Mouse (Mus musculus) splenic B cell, adult 2 months (primary cell): ENCODE measurements around the gene Hist2h2be.
"Not testable (repeated sequence)": the region's sequence is repeated elsewhere in the genome, so short reads cannot be mapped to it uniquely, and the experiment has no call there.

Experiments used
- DNase-seq: peaks from one replicate; pipeline ENCODE4 v3.0.0-alpha.2; 2011; ENCODE audit warnings: low read depth, low spot score
- H3K27me3 ChIP-seq: 2 replicates; pipeline ENCODE4 v1.6.1; 2012; ENCODE audit warnings: mild to moderate bottlenecking, low read length, moderate library complexity, mixed read lengths; ENCODE audit not compliant: control insufficient read depth, poor library complexity, insufficient read depth, severe bottlenecking
- H3K36me3 ChIP-seq: 2 replicates; pipeline ENCODE4 v1.6.1; 2012; ENCODE audit warnings: mild to moderate bottlenecking, low read length, moderate library complexity, mixed read lengths; ENCODE audit not compliant: control insufficient read depth, poor library complexity, insufficient read depth, severe bottlenecking

Hist2h2be gene

DNA sequence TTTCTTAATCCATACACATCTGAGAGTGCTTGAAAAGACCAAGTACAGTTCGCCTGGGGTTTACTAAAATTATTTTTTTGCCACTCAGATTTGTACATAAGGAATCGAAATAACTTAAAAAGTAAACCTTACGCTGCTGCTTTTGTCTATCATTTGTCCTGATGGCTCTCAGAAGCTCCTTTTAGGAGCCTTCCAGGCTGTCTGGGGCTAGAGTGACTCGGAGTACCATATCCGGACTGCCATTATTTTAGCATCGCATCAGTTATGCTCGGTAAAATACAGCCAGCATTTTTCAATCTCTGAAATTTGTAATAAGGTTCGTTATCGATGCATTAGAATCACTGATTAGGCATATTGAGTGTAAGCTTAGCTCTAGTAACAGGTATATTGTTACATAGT is 19.9 kb downstream of the Hist2h2be start:
- Histone ChIP-seq H3K27me3 (no peaks in the 10 kb centered on the region), H3K36me3 (no peaks in the 10 kb centered on the region; the same call in 1 of the 2 replicates)
- DNase-seq: no peak

DNA sequence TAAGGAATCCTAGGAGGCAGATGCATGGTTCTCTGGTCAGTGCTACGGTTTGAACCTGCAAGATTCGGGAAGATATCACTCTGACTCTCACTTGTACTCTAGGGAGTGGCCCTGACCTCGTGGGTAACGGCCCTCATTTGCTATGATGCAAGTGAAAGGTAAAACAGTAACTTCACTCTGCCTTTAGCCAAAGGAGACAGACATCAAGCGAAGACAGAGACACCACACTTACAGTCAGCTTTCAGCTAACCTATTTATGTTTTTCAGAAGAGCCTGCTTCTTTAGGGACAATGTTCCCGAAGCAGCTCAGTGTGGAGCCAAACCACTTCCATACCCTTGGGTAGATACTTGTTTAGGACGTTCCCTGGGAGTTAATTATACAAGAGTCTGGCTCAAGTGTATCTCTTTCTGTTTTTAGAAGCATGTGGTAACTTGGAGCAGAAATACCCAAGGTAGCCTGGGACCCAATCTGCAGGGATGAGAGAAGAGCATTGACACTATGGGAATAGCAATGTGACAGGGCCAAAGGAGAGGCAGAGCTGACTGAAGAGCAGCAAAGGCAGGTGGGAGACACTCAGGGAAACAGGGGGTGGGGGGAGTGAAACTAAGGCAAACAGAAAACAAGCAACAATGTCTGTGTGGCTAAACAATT is 23.1 kb downstream of the Hist2h2be start:
- no peak for DNase-seq
- H3K36me3 ChIP-seq: no peaks in the 10 kb centered on the region; the same call in 1 of the 2 replicates
- H3K27me3 ChIP-seq: no peaks in the 10 kb centered on the region

DNA sequence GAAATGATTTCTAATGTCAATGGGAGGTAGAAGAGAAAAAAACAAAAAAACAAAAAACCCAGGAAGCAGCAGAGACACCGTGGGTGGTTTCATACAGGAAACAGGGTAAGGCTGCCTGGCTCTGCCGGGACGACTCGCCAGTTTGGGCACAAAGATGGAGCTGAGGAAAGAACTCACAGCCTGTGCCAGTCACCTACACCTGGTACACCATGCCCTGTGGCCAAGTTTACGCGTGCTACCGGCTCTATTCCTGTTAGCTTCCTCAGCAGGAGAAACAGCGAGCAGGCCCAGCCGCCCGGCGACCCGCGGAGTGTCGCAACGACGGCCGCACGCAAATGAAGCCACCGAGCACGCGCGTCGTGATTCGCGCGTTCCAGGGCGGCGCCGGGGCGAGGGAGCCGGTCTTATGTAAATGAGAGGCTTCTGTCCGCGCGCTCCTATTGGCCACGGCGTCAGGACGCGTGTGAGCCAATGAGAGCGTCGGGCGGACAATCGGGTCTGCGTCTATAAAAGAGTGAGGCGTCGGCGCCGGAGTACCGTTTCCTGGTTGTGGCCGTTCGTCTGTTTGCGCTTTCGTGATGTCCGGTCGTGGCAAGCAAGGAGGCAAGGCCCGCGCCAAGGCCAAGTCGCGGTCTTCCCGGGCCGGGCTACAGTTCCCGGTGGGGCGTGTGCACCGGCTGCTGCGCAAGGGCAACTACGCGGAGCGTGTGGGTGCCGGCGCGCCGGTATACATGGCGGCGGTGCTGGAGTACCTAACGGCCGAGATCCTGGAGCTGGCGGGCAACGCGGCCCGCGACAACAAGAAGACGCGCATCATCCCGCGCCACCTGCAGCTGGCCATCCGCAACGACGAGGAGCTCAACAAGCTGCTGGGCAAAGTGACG is 24.3 kb downstream of the Hist2h2be start, which contains the start of gene Hist2h2aa1:
TSS of gene Hist2h2aa1 (plus strand) at position 495 of the 884 bp plus-strand sequence.
- H3K27me3 ChIP-seq, H3K36me3 ChIP-seq: not testable (repeated sequence)
- peak; percentile 86 for DNase-seq

DNA sequence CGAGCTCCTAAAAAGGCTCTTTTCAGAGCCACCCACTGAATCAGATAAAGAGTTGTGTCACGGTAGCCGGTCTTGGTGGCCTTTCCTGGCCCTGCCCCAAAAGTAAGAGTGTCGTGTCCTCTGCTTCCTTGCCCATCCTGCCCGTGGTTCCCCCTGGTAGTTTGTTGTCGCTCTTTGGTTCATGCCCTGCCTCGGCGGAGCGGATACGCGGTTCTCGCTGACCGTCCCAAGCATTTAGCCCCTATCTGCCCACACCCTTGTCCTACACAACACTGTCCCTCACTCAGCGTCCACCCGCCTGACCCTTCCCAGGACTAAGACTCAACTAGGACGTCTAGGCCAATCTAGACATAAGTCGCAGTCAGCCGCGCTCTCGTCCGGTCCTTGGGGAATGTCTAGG is 25.1 kb downstream of the Hist2h2be start:
- not testable (repeated sequence) for H3K36me3 ChIP-seq, H3K27me3 ChIP-seq, DNase-seq

DNA sequence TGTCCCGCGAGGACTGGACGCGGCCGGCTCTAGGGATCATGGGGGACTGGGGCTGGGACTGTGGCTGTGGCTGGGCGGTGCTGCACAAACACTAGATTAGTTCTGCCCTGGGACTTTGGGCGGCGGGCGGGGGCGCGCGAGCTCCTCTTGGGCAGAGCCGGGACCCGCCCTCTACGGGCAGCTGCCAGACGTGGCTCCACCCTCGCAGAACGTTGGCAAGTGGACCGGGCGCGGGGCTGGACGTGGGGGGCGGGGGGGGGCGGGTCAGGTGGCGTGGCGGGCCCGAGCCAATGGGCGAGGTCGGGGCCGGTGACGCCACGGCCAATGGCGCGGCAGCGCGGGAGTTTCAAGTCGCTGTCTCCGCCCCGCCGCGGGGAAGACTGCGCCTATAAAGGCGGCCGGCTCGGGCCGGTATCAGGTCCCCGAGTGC is 25.5 kb downstream of the Hist2h2be start, which contains the start of gene Hist2h3c1:
TSS of gene Hist2h3c1 (plus strand) at position 259 of the 430 bp plus-strand sequence.
- H3K36me3 ChIP-seq, DNase-seq, H3K27me3 ChIP-seq: not testable (repeated sequence)

DNA sequence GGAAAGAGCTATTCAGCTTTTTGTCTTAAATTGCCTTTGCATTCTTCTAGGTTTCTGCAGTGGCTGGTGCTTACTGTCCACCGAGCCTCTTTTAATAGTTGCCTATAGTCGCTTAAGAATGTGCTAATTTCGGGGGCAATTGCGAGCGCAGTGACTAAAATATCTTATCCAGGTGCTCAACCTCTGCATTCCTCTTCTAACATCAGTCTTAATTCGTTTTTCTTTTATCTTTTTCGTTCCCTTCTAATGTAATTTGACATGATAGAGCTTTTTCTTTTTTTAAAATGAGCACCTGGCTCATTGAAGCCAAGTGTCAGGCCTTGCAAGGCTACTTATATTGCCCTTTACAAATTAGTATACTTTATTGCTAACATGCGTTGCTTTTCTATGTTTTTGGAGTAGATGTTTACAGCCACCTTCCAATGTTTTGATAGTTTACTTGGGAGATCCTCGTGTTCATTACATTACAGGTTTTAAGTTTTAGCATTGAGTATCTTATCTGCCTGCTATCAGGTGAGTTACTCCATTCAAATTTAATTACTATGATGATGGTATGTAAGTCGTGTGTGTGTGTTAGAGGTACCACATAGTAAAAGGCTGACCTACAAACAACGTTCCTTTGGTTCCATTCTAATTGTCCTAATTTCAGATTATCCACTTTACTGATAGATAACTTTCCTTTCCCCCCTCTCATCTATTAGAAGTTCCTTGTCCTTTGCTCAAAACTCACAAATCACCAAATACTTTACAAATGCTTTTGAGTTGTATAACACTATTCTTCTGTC is 26.6 kb downstream of the Hist2h2be start:
- no peak for DNase-seq
- Histone ChIP-seq H3K27me3 (no peaks in the 10 kb centered on the region), H3K36me3 (no peaks in the 10 kb centered on the region; the same call in 1 of the 2 replicates)

GRCm38 (mm10) chr3:96248141-96249033 is 27.5 kb downstream of the Hist2h2be start:
- no peak for DNase-seq
- no peaks in the 10 kb centered on the region for H3K27me3 ChIP-seq
- H3K36me3 ChIP-seq: no peaks in the 10 kb centered on the region; the same call in 1 of the 2 replicates

DNA sequence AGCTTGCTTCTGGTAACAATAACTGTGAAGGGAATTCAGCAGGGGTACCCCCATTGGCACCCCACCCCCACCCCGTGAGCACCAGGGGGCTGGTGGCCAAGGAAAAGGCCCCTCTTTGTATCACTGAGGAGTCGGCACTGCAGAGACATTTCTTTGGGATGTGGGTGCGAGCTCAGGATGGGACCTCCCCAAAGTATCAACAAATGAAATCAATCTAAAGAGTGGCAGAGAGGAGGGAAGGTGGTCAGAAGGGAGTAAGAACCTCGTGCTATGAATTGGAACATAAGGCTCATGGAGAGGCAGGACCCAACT is 28.1 kb downstream of the Hist2h2be start:
- H3K27me3 ChIP-seq: no peaks in the 10 kb centered on the region
- no peak for DNase-seq
- H3K36me3 ChIP-seq: no peaks in the 10 kb centered on the region

- Histone ChIP-seq H3K27me3 (no peaks in the 10 kb centered on the region), H3K36me3 (no peaks in the 10 kb centered on the region)
- DNase-seq: no peak
Measured at GRCm38 (mm10) chr3:96250890-96251289, 30.0 kb downstream of the Hist2h2be start.

- DNase-seq: peak; percentile 56
Measured at GRCm38 (mm10) chr3:96251787-96252186, 30.9 kb downstream of the Hist2h2be start.

DNA sequence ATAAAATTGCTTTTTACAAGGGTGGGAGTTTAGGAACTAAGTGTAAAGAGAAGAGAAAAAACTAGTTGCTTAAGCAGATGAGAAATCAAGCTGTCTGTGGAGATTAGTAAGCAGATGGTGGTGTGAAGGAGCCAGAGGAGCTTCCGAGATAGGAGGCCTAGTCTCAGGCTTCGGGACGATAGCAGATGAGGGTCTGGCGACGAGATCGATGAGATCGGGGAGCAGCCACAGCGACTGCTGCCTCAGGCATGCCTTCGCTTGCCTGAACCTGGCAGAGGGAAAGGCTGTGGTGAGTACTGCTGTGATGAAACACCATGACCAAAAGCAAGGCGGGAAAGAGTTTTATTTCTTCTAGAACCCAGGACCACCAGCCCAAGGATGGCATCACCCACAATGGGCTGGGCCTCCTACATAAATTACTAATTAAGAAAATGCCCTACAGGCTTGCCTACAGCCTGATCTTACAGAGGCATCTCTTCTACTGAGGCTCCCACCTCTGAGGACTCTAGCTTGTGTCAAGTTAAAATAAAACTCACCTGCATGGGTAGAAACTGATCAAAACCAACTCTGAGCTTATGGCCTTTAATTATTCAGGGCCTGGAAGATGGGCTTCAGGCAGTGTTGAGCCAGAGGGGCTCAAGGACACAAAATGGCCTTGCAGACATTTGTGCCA is 33.9 kb downstream of the Hist2h2be start:
- DNase-seq: no peak
- Histone ChIP-seq H3K27me3 (no peaks in the 10 kb centered on the region), H3K36me3 (no peaks in the 10 kb centered on the region)

More at GRCm38 (mm10) chr3:96251787-96252186, 30.9 kb downstream of the Hist2h2be start:
- Histone ChIP-seq H3K36me3 (no peaks in the 10 kb centered on the region), H3K27me3 (no peaks in the 10 kb centered on the region)

DNA sequence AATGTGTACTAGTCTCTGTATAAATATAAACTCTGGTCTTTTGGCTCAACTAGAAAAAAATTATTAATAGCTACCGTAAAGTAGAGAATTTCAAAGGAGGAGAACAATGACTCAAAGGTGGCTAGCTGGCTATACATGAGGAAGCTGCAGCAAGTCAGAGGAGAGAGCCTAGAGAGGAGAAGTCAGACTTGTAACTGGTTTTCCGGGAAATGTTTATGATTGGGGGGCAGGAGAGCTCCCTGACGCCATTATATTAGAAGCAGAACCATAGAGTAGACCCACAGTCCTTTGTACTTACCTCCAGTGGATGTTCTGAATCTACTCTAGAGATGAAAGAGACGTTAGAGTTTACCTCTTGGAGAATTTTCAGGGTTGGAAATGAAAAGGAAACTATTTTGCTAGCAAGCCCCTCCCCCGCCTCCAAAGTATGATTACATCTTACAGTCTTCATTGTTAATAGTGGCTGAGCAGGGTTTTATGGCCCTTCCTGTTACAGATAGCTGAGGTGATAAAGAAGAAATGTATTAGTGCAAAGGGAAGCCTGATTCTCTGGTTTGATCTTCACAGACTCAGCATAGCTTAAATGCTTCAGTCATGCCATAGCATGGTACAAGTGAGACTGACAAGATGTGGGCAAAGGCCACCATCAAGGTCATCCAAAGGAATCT is 35.1 kb downstream of the Hist2h2be start:
- H3K27me3 ChIP-seq: no peaks in the 10 kb centered on the region
- H3K36me3 ChIP-seq: no peaks in the 10 kb centered on the region
- DNase-seq: no peak

DNA sequence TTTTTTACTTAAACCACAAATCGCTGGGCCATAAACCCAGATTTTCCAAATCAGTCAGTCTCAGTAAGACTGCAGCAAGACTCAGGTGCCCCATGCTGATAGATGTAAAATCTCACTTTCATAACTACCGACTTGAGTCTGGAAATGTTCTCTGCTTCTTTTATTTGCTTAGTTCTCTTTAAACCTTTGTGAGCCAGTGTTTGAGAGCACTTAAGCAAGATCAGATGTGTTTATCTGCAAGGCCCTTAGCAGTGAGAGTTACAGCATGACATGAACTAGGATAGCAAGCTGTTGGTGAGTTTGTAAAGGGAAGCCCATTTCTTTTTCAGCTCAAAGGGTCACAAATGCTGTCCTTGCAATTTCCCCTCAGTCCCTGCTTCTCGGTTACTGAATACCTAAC is 36.3 kb downstream of the Hist2h2be start:
- H3K36me3 ChIP-seq: no peaks in the 10 kb centered on the region
- DNase-seq: no peak
- no peaks in the 10 kb centered on the region for H3K27me3 ChIP-seq
